Mouse (Mus musculus) embryonic facial prominence, embryonic 15.5 days (tissue): Measurements from ENCODE around the gene Tpx2. TPM values are rescaled to one million over a fixed set of nuclear protein-coding genes. Genes with fewer than 3 reads are reported as not detected.
A peak's percentile ranks its signal among the peaks of the same experiment; 100 is the strongest.

Source experiments
- ATAC-seq: fragments of 200-750 bp; cut with Nextera tagmentation; 2 replicates; pipeline ENCODE4 v1.8.0; 2017; ENCODE audit warnings: low read depth, moderate TSS enrichment; ENCODE audit not compliant: insufficient number of reproducible peaks, low FRiP score, low TSS enrichment
- H3K27ac ChIP-seq: fragments of 300-500 bp; sonication (generic); replicated peaks from 2 replicates; pipeline ENCODE4 v1.5.1; 2015; ENCODE audit warnings: mild to moderate bottlenecking, inconsistent platforms
- H3K27me3 ChIP-seq: fragments of 300-500 bp; sonication (generic); 2 replicates; pipeline ENCODE4 v1.6.1; 2015; ENCODE audit warnings: inconsistent platforms
- H3K36me3 ChIP-seq: fragments of 300-500 bp; sonication (generic); 2 replicates; pipeline ENCODE4 v1.6.1; 2015; ENCODE audit warnings: mild to moderate bottlenecking, inconsistent platforms
- H3K4me1 ChIP-seq: fragments of 300-500 bp; sonication (generic); 2 replicates; pipeline ENCODE4 v1.6.1; 2015; ENCODE audit warnings: inconsistent platforms
- H3K4me2 ChIP-seq: fragments of 300-500 bp; sonication (generic); replicated peaks from 2 replicates; pipeline ENCODE4 v1.6.1; 2015; ENCODE audit warnings: mild to moderate bottlenecking, inconsistent platforms
- H3K4me3 ChIP-seq: fragments of 300-500 bp; sonication (generic); replicated peaks from 2 replicates; pipeline ENCODE4 v1.5.1; 2015; ENCODE audit warnings: mild to moderate bottlenecking, inconsistent platforms
- H3K9ac ChIP-seq: fragments of 300-500 bp; sonication (generic); 2 replicates; pipeline ENCODE4 v1.6.1; 2015; ENCODE audit warnings: inconsistent platforms
- H3K9me3 ChIP-seq: fragments of 300-500 bp; sonication (generic); replicated peaks from 2 replicates; pipeline ENCODE4 v1.6.1; 2016; ENCODE audit warnings: inconsistent platforms
- WGBS: fragments of 180-500 bp; shearing (Covaris S2); methylation state at CpG from one replicate; pipeline ENCODE4 v1.1.7; 2015; 5-methylcytosine and 5-hydroxymethylcytosine counted together
- polyA plus RNA-seq: library from polyadenylated mRNA; unstranded; fragments of >200 nt; fragmentation: Nextera tagmentation; extraction: Ambion mirVana; gene quantifications from 2 replicates; pipeline ENCODE4 v1.2.1, GENCODE M21; 2015

Gene Tpx2
- polyA plus RNA-seq, result 60.1 and 60.6 TPM in 2 replicates

GRCm38 (mm10) chr2:152847815-152848302 lies at the start of gene Tpx2:
Gene Tpx2 (plus strand): TSS chr2:152847964.
- H3K27ac ChIP-seq, result peak within 1 kb of the TSS; percentile 81
- peak within 1 kb of the TSS; percentile 76 for H3K4me2 ChIP-seq
- ATAC-seq, result peak; percentile 97
- H3K36me3 ChIP-seq, result peaks cover 8% of the 10 kb centered on the region; the same call in 1 of the 2 replicates
- H3K9ac ChIP-seq, result peak within 1 kb of the TSS; percentile 53
- H3K4me1 ChIP-seq, result peaks cover 21% of the 10 kb centered on the region
- under 1% methylated on average over 34 of the region's 34 CpGs for WGBS
- H3K27me3 ChIP-seq, result no peaks in the 10 kb centered on the region
- no peaks in the 10 kb centered on the region for H3K9me3 ChIP-seq
- H3K4me3 ChIP-seq, result peak within 1 kb of the TSS; percentile 72

GRCm38 (mm10) chr2:152799954-152800761 lies 47.6 kb upstream of the Tpx2 start:
- Histone ChIP-seq H3K9me3 (no peaks in the 10 kb centered on the region), H3K27ac (no peak overlapping the region), H3K4me1 (peaks cover 12% of the 10 kb centered on the region), H3K9ac (no peak overlapping the region), H3K4me3 (no peak overlapping the region), H3K4me2 (no peak overlapping the region), H3K36me3 (no peaks in the 10 kb centered on the region), H3K27me3 (no peaks in the 10 kb centered on the region)
- ATAC-seq, result no peak
- WGBS, result 69% methylated on average over 7 of the region's 7 CpGs

DNA sequence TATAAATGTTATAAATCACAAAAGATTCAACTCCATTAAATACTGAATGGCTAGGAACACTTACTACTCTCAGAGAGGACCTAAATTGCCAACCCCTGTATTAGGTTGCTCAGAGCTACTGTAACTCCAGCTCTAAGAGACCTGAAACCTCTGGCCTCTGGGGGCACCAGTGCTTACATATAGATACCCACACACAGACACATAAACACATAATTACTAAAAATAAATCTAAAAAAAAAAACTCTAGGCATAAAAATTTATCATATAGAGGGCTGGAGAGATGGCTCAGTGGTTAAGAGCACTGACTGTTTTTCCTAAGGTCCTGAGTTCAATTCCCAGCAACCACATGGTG lies 47.0 kb upstream of the Tpx2 start:
- Histone ChIP-seq H3K4me1 (peaks cover 18% of the 10 kb centered on the region), H3K27me3 (no peaks in the 10 kb centered on the region), H3K27ac (no peak overlapping the region), H3K4me3 (no peak overlapping the region), H3K4me2 (no peak overlapping the region), H3K9ac (no peak overlapping the region), H3K9me3 (no peaks in the 10 kb centered on the region), H3K36me3 (no peaks in the 10 kb centered on the region)
- no peak for ATAC-seq

GRCm38 (mm10) chr2:152802303-152802702 lies 45.5 kb upstream of the Tpx2 start:
- no peaks in the 10 kb centered on the region for H3K9me3 ChIP-seq
- no peak overlapping the region for H3K9ac ChIP-seq
- no peaks in the 10 kb centered on the region for H3K27me3 ChIP-seq
- no peak overlapping the region for H3K4me2 ChIP-seq
- H3K36me3 ChIP-seq, result no peaks in the 10 kb centered on the region
- H3K27ac ChIP-seq, result no peak overlapping the region
- 91% methylated on average over 10 of the region's 10 CpGs for WGBS
- ATAC-seq, result no peak
- H3K4me1 ChIP-seq, result peaks cover 24% of the 10 kb centered on the region
- no peak overlapping the region for H3K4me3 ChIP-seq

DNA sequence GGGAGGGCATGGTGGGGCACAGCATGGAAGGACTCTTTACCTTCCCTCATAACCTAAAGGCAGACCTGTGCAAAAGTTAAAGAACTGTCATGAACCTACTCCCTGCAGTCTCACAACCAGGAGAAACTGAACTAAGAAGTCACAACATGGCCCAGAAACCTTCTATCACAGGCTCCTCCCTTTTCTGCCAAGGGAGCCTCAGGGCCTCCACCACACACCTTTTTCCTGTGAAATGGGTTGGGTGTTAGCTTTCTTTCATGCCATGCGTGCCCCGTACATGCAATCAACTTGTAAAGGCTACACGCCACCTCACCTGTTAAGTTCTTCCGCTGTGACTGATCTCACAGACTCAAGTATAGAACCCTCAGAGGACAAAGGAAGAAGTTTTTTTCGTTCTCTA lies 44.7 kb upstream of the Tpx2 start:
- Histone ChIP-seq H3K9me3 (no peaks in the 10 kb centered on the region), H3K4me2 (no peak overlapping the region), H3K27ac (no peak overlapping the region), H3K36me3 (no peaks in the 10 kb centered on the region), H3K27me3 (no peaks in the 10 kb centered on the region), H3K4me1 (peaks cover 24% of the 10 kb centered on the region), H3K9ac (no peak overlapping the region), H3K4me3 (no peak overlapping the region)
- 86% methylated on average over 5 of the region's 5 CpGs for WGBS
- ATAC-seq, result no peak

DNA sequence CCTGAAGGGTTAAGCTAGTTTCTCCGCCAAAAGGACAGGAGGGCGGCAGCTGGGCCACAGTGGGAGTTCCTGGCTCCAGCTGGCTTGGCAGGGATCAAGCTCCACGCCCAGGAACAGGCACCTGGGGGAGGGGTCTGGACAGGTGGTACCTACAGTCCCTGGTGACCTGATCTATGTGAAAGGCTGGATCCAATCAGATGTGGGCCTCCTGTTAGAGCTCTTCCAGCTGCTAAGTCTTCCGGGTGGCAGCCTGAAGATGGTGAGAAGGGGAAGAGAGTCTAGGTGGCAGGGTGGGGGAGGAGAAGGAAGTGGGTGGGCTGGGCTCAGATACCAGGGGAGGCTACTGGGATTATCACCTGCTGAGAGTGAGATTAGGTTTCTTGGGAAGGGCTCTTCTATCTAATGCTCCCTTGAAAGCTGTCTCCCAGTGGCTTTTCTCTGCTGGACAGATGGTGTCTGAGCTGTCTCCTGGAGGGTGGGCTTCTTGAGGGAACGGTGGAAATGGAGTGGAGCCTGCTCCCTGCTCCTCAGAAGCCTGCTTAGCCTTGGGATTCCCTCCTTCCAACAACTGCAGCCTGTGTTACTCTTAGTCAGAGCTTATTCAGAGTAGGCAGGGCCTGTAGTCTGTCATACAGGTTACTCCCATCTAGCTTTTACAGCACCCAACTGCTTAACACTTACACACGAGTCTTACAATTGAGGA lies 43.2 kb upstream of the Tpx2 start:
- ATAC-seq, result peak; percentile 81
- Histone ChIP-seq H3K27ac (peak overlapping the region; percentile 68), H3K9me3 (no peaks in the 10 kb centered on the region), H3K4me3 (no peak overlapping the region), H3K4me1 (peaks cover 24% of the 10 kb centered on the region), H3K36me3 (no peaks in the 10 kb centered on the region), H3K27me3 (no peaks in the 10 kb centered on the region), H3K4me2 (no peak overlapping the region), H3K9ac (no peak overlapping the region)
- 11% methylated on average over 6 of the region's 6 CpGs for WGBS

- Histone ChIP-seq H3K27me3 (no peaks in the 10 kb centered on the region), H3K4me1 (peaks cover 29% of the 10 kb centered on the region), H3K9me3 (no peaks in the 10 kb centered on the region), H3K4me2 (no peak overlapping the region), H3K27ac (peak overlapping the region; percentile 68), H3K9ac (no peak overlapping the region), H3K36me3 (no peaks in the 10 kb centered on the region), H3K4me3 (no peak overlapping the region)
- no peak for ATAC-seq
- WGBS, result 23% methylated on average over 5 of the region's 5 CpGs
Measured at GRCm38 (mm10) chr2:152805111-152805490, 42.7 kb upstream of the Tpx2 start.

- H3K4me3 ChIP-seq, result no peak overlapping the region
- ATAC-seq, result no peak
- H3K9ac ChIP-seq, result no peak overlapping the region
- H3K36me3 ChIP-seq, result no peaks in the 10 kb centered on the region
- no peaks in the 10 kb centered on the region for H3K27me3 ChIP-seq
- H3K4me1 ChIP-seq, result peaks cover 36% of the 10 kb centered on the region
- 0 out of 2 replicates have a peak overlapping the region, but pooled peaks have one; percentile 68 for H3K27ac ChIP-seq
- no peaks in the 10 kb centered on the region for H3K9me3 ChIP-seq
- no peak overlapping the region for H3K4me2 ChIP-seq
- 70% methylated on average over 2 of the region's 2 CpGs for WGBS
Measured at GRCm38 (mm10) chr2:152806037-152806436, 41.7 kb upstream of the Tpx2 start.

- peaks cover 41% of the 10 kb centered on the region for H3K4me1 ChIP-seq
- no peak for ATAC-seq
- H3K4me3 ChIP-seq, result no peak overlapping the region
- H3K4me2 ChIP-seq, result no peak overlapping the region
- H3K9ac ChIP-seq, result no peak overlapping the region
- H3K9me3 ChIP-seq, result no peaks in the 10 kb centered on the region
- no peaks in the 10 kb centered on the region for H3K36me3 ChIP-seq
- H3K27me3 ChIP-seq, result no peaks in the 10 kb centered on the region
- whole genome bisulfite sequencing, result 83% methylated on average over 3 of the region's 3 CpGs
- no peak overlapping the region for H3K27ac ChIP-seq
Measured at GRCm38 (mm10) chr2:152808178-152808577, 39.6 kb upstream of the Tpx2 start.

- H3K9ac ChIP-seq, result no peak overlapping the region
- H3K4me3 ChIP-seq, result no peak overlapping the region
- no peaks in the 10 kb centered on the region for H3K36me3 ChIP-seq
- ATAC-seq, result no peak
- H3K4me2 ChIP-seq, result no peak overlapping the region
- no peaks in the 10 kb centered on the region for H3K27me3 ChIP-seq
- no peaks in the 10 kb centered on the region for H3K9me3 ChIP-seq
- H3K27ac ChIP-seq, result peak overlapping the region; percentile 24; the same call in 1 of the 2 replicates
- WGBS, result 70% methylated on average over 5 of the region's 5 CpGs
- peaks cover 36% of the 10 kb centered on the region for H3K4me1 ChIP-seq
Measured at GRCm38 (mm10) chr2:152810158-152810941, 37.4 kb upstream of the Tpx2 start.
